Mouse (Mus musculus): ENCODE data around the gene Taldo1. TPM values are rescaled to one million over a fixed set of nuclear protein-coding genes. Genes with fewer than 3 reads are reported as not detected.

The Taldo1 gene
- polyA plus RNA-seq, 1 experiment from 2014 or later: 277 TPM

GRCm38 (mm10) chr7:141436523-141436892 is 44.5 kb downstream of the Taldo1 start:
- Histone ChIP-seq H3K4me2 (peak overlapping the region; percentile 90), H3K9me3 (no peaks in the 10 kb centered on the region), H3K27me3 (no peaks in the 10 kb centered on the region), H3K27ac (0 out of 2 replicates have a peak overlapping the region, but pooled peaks have one; percentile 58), H3K36me3 (peaks cover 58% of the 10 kb centered on the region), H3K4me3 (peak overlapping the region; percentile 64), H3K4me1 (peaks cover 53% of the 10 kb centered on the region), H3K9ac (peak overlapping the region; percentile 84; the same call in 1 of the 2 replicates)
- 63% methylated on average over 2 of the region's 2 CpGs for WGBS
- no peak for ATAC-seq (ENCODE audit: insufficient number of reproducible peaks, insufficient read depth, low FRiP score, low TSS enrichment, low read depth)

- peak within 1 kb of the TSS; percentile 90 for H3K4me2 ChIP-seq
- peak within 1 kb of the TSS; percentile 64 for H3K4me3 ChIP-seq
- H3K27me3 ChIP-seq: no peaks in the 10 kb centered on the region
- peak; percentile 62 for ATAC-seq (ENCODE audit: insufficient number of reproducible peaks, insufficient read depth, low FRiP score, low TSS enrichment, low read depth)
- peaks cover 62% of the 10 kb centered on the region for H3K4me1 ChIP-seq
- H3K36me3 ChIP-seq: peaks cover 51% of the 10 kb centered on the region
- 5% methylated on average over 53 of the region's 53 CpGs for WGBS
- peak within 1 kb of the TSS; percentile 84 for H3K9ac ChIP-seq
- H3K9me3 ChIP-seq: no peaks in the 10 kb centered on the region
- H3K27ac ChIP-seq: peak within 1 kb of the TSS; percentile 58; the same call in 1 of the 2 replicates
Observed at GRCm38 (mm10) chr7:141437178-141438120, 45.5 kb downstream of the Taldo1 start, which contains the start of gene Slc25a22. Gene Slc25a22 (minus strand): TSS chr7:141437892.

DNA sequence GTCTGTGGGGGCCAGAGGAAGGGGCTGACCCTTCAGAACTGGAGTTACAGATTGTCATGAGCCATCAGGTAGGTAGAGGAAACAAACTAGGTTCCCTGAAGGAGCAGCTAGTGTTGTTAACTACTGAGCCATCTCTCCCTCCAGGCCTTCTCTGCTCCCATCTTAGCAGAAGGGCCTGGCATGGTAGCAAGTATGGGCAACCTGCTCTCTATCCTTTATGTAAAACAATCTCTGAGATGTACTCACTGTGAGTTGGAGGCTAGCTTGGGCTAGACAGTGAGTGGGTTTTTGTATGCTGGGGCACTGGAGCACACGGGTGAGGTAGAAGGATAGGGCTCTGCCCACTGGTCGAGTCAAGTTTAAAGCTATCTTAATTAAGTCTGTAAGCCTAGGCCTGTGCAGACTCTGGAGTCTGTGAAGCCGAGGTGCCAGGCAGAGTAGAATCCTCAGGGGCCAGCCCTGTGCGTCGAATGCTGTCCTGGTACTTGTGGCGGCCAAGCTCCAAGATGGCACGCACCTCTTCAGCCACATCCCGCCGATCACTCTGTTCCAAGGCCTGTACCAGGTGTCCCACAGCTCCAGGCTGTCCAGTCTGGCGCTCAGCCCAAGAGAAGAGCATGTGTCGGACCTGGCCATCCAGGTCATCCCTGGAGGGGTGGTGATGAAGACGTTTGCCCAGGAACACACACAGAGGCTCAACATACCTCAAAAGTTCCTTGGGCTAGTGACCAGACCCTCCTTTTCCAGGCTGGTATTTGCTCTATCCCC is 46.4 kb downstream of the Taldo1 start:
- H3K36me3 ChIP-seq: peaks cover 43% of the 10 kb centered on the region
- no peak for ATAC-seq (ENCODE audit: insufficient number of reproducible peaks, insufficient read depth, low FRiP score, low TSS enrichment, low read depth)
- 0 out of 2 replicates have a peak overlapping the region, but pooled peaks have one; percentile 58 for H3K27ac ChIP-seq
- no peaks in the 10 kb centered on the region for H3K9me3 ChIP-seq
- 88% methylated on average over 12 of the region's 12 CpGs for WGBS
- H3K9ac ChIP-seq: peak overlapping the region; percentile 84; the same call in 1 of the 2 replicates
- peaks cover 70% of the 10 kb centered on the region for H3K4me1 ChIP-seq
- H3K27me3 ChIP-seq: no peaks in the 10 kb centered on the region
- H3K4me3 ChIP-seq: no peak overlapping the region
- H3K4me2 ChIP-seq: peak overlapping the region; percentile 90; the same call in 1 of the 2 replicates

DNA sequence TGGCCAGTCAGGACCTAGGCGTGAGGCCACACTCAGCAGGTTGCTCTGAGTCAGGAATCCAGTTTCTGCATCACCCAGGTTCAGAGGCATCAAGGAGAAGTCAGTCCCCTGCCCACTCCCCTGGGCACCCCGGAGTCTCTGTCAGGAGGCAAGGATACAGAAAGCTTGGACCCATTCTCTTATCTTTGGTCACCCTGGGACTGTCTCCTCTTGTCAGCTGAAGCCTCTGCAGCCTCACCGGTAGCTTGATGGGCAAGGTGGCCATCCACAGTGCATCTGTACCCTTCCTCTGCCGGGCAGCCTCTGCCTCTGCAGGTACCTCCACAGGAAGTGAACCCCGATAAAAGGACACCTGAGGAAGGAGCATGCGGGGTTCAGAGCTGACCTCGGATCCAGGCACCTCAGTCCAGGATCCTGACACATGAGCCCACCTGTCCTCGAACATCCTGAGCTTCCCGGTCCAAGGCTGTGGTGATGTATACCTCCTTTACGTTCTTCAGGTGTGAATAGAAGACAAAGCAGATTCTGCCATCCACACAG is 47.2 kb downstream of the Taldo1 start:
- no peak for ATAC-seq (ENCODE audit: insufficient number of reproducible peaks, insufficient read depth, low FRiP score, low TSS enrichment, low read depth)
- Histone ChIP-seq H3K4me2 (no peak overlapping the region), H3K36me3 (peaks cover 38% of the 10 kb centered on the region), H3K4me1 (peaks cover 69% of the 10 kb centered on the region), H3K27ac (no peak overlapping the region), H3K4me3 (no peak overlapping the region), H3K9me3 (no peaks in the 10 kb centered on the region), H3K27me3 (no peaks in the 10 kb centered on the region), H3K9ac (no peak overlapping the region)
- 96% methylated on average over 10 of the region's 10 CpGs for WGBS

DNA sequence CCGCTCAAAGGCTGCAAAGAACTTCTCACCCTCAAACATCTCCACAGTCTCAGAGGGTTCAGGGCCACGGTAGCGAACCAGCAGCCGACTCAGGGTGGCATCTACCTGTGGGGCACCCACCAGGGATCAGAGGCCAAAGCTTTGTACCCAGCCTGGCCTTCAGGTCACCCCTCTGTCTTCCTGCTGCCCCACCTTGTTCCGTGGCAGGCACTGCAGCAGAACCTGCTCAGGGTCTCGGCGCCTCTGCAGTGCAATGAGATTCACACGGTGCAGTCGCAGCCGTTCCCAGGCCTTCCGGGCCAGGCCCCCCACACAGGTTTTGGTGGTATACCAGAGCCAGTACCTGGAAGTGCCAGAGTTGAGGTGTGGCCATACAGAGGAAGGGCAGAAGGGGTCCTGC is 47.8 kb downstream of the Taldo1 start:
- no peak overlapping the region for H3K27ac ChIP-seq
- no peaks in the 10 kb centered on the region for H3K9me3 ChIP-seq
- no peak overlapping the region for H3K9ac ChIP-seq
- H3K27me3 ChIP-seq: no peaks in the 10 kb centered on the region
- H3K4me3 ChIP-seq: no peak overlapping the region
- H3K4me1 ChIP-seq: peaks cover 65% of the 10 kb centered on the region
- peaks cover 38% of the 10 kb centered on the region for H3K36me3 ChIP-seq
- ATAC-seq (ENCODE audit: insufficient number of reproducible peaks, insufficient read depth, low FRiP score, low TSS enrichment, low read depth): no peak
- WGBS: 94% methylated on average over 11 of the region's 11 CpGs
- H3K4me2 ChIP-seq: no peak overlapping the region

GRCm38 (mm10) chr7:141440613-141441012 is 48.6 kb downstream of the Taldo1 start:
- H3K4me1 ChIP-seq: peaks cover 57% of the 10 kb centered on the region
- H3K27me3 ChIP-seq: no peaks in the 10 kb centered on the region
- H3K4me3 ChIP-seq: no peak overlapping the region
- peaks cover 38% of the 10 kb centered on the region for H3K36me3 ChIP-seq
- no peak overlapping the region for H3K9ac ChIP-seq
- no peak for ATAC-seq (ENCODE audit: insufficient number of reproducible peaks, insufficient read depth, low FRiP score, low TSS enrichment, low read depth)
- no peaks in the 10 kb centered on the region for H3K9me3 ChIP-seq
- WGBS: 23% methylated on average over 6 of the region's 6 CpGs
- 0 out of 2 replicates have a peak overlapping the region, but pooled peaks have one; percentile 7 for H3K4me2 ChIP-seq
- H3K27ac ChIP-seq: no peak overlapping the region

- Histone ChIP-seq H3K9me3 (no peaks in the 10 kb centered on the region), H3K36me3 (peaks cover 38% of the 10 kb centered on the region), H3K9ac (peak overlapping the region; percentile 75), H3K27ac (no peak overlapping the region), H3K4me2 (0 out of 2 replicates have a peak overlapping the region, but pooled peaks have one; percentile 5), H3K4me1 (peaks cover 49% of the 10 kb centered on the region), H3K4me3 (0 out of 2 replicates have a peak overlapping the region, but pooled peaks have one; percentile 52), H3K27me3 (no peaks in the 10 kb centered on the region)
- WGBS: 90% methylated on average over 9 of the region's 9 CpGs
- no peak for ATAC-seq (ENCODE audit: insufficient number of reproducible peaks, insufficient read depth, low FRiP score, low TSS enrichment, low read depth)
Observed at GRCm38 (mm10) chr7:141441460-141441859, 49.5 kb downstream of the Taldo1 start.

DNA sequence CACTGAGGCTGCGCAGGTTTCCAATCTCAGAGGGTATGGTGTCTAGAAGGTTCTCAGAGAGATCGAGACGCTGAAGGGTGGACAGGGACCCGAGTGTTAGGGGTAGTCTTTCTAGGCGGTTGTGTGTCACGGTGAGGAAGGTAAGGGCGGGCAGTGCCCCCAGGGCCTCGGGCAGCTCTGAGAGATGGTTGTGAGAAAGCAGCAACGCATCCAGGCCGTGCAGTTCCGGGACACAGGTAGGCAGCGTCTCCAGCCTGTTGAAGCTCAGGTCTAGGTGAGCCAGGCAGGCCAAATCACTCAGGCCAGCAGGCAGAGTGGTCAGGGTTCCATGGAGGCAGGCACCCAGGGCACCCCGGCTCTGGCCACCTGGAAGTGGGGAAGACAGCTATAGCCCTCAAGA is 50.2 kb downstream of the Taldo1 start:
- Histone ChIP-seq H3K4me1 (peaks cover 46% of the 10 kb centered on the region), H3K4me3 (peak overlapping the region; percentile 52), H3K27me3 (no peaks in the 10 kb centered on the region), H3K9ac (peak overlapping the region; percentile 75), H3K4me2 (peak overlapping the region; percentile 86), H3K9me3 (no peaks in the 10 kb centered on the region), H3K27ac (no peak overlapping the region), H3K36me3 (peaks cover 38% of the 10 kb centered on the region)
- no peak for ATAC-seq (ENCODE audit: insufficient number of reproducible peaks, insufficient read depth, low FRiP score, low TSS enrichment, low read depth)
- WGBS: 89% methylated on average over 13 of the region's 13 CpGs

GRCm38 (mm10) chr7:141443081-141443821 is 51.3 kb downstream of the Taldo1 start:
- peaks cover 34% of the 10 kb centered on the region for H3K36me3 ChIP-seq
- no peaks in the 10 kb centered on the region for H3K9me3 ChIP-seq
- H3K4me3 ChIP-seq: peak overlapping the region; percentile 52
- WGBS: 19% methylated on average over 12 of the region's 12 CpGs
- no peaks in the 10 kb centered on the region for H3K27me3 ChIP-seq
- H3K4me1 ChIP-seq: peaks cover 40% of the 10 kb centered on the region
- peak overlapping the region; percentile 53 for H3K27ac ChIP-seq
- 0 out of 2 replicates have a peak, but pooled peaks have one; percentile 0 for ATAC-seq (ENCODE audit: insufficient number of reproducible peaks, insufficient read depth, low FRiP score, low TSS enrichment, low read depth)
- H3K4me2 ChIP-seq: peak overlapping the region; percentile 86
- H3K9ac ChIP-seq: peak overlapping the region; percentile 75

GRCm38 (mm10) chr7:141443828-141444237 is 51.8 kb downstream of the Taldo1 start, which contains the start of gene Pidd1:
Gene Pidd1 (minus strand): TSS chr7:141444025.
- peak within 1 kb of the TSS; percentile 86 for H3K4me2 ChIP-seq
- peak within 1 kb of the TSS; percentile 53 for H3K27ac ChIP-seq
- ATAC-seq (ENCODE audit: insufficient number of reproducible peaks, insufficient read depth, low FRiP score, low TSS enrichment, low read depth): peak; percentile 58
- H3K27me3 ChIP-seq: no peaks in the 10 kb centered on the region
- H3K4me3 ChIP-seq: peak within 1 kb of the TSS; percentile 52
- WGBS: under 1% methylated on average over 25 of the region's 25 CpGs
- peaks cover 46% of the 10 kb centered on the region for H3K4me1 ChIP-seq
- peak within 1 kb of the TSS; percentile 75 for H3K9ac ChIP-seq
- H3K9me3 ChIP-seq: no peaks in the 10 kb centered on the region
- peaks cover 33% of the 10 kb centered on the region for H3K36me3 ChIP-seq
